In the genomic region with DNA sequence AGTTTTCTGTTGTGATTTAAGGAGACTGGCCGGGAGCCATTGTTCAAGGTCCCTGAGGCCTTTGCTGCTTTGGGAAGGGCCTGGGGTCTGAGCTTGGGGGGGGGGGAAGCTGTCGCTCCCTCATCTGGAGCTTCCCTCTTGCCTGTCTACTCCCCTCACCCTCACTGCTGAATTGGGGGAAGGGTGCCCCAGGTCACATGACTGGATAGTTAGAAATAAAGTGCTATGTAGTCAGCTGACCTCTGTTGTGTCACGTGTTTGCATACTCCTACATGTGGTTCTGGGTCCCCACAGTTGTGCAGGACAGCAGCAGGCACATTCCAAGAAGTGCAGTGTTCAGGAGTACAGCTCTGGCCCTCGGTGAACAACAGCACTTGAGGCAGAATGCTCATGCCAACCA, we compare ENCODE assay signal across 8 mouse cellular contexts. TPM values are rescaled to one million over a fixed set of nuclear protein-coding genes. Genes with fewer than 3 reads are reported as not detected.
A peak's percentile ranks its signal among the peaks of the same experiment; 100 is the strongest.
DNase-seq lines count a peak whose midpoint lies in the region; ATAC-seq and TF ChIP-seq lines count a peak whose summit lies in the region.

No protein-coding gene starts in this region.

- H3K36me3 ChIP-seq in lung, embryonic 15.5 days: peaks cover 30% of the 10 kb centered on the region
- peaks cover 65% of the 10 kb centered on the region for H3K36me3 ChIP-seq in limb, embryonic 10.5 days

- 22% methylated on average over 4 of the region's 4 CpGs for WGBS in cerebellum, adult 2 months
- 66% methylated on average over 4 of the region's 4 CpGs for WGBS in lung, embryonic 15.5 days
- 92% methylated on average over 4 of the region's 4 CpGs for WGBS in limb, embryonic 10.5 days
- WGBS in olfactory bulb, adult 2 months: 32% methylated on average over 4 of the region's 4 CpGs

- no peak overlapping the region for H3K9ac ChIP-seq in lung, embryonic 15.5 days

- peaks cover 70% of the 10 kb centered on the region for H3K4me1 ChIP-seq in cerebellum, adult 2 months (ENCODE audit: control insufficient read depth, insufficient read depth, low read length)
- H3K4me1 ChIP-seq in lung, embryonic 15.5 days: peaks cover 15% of the 10 kb centered on the region
- H3K4me1 ChIP-seq in limb, embryonic 10.5 days: peaks cover 11% of the 10 kb centered on the region
- H3K4me1 ChIP-seq in olfactory bulb, adult 2 months (ENCODE audit: control insufficient read depth, insufficient read depth, low read length): peaks cover 28% of the 10 kb centered on the region

- DNase-seq in cerebellum, adult 2 months: peak in 1 of 2 experiments; percentile 38
- no peak for DNase-seq in lung, postnatal 4 days
- no peak for DNase-seq in limb, embryonic 10.5 days (ENCODE audit: low spot score)
- no peak for DNase-seq in embryo, embryonic 9.5 days (ENCODE audit: extremely low spot score)
- DNase-seq in layer of hippocampus, postnatal 14 days (ENCODE audit: low spot score in 2 of 2): no peak

- no peaks in the 10 kb centered on the region for H3K9me3 ChIP-seq in lung, embryonic 15.5 days
- H3K9me3 ChIP-seq in limb, embryonic 10.5 days (replicated peaks): no peaks in the 10 kb centered on the region

- no peak overlapping the region for H3K4me2 ChIP-seq in lung, embryonic 15.5 days

- no peak overlapping the region for H3K4me3 ChIP-seq in cerebellum, adult 2 months (replicated peaks; ENCODE audit: insufficient read depth, low read depth, low read length)
- no peak overlapping the region for H3K4me3 ChIP-seq in lung, embryonic 15.5 days
- H3K4me3 ChIP-seq in limb, embryonic 10.5 days: no peak overlapping the region
- H3K4me3 ChIP-seq in olfactory bulb, adult 2 months (ENCODE audit: insufficient read depth, low read depth, low read length): no peak overlapping the region

- TF ChIP-seq CTCF in cerebellum, adult 2 months (IDR thresholded peaks at IDR 0.05; ENCODE audit: borderline replicate concordance, insufficient read depth, low read depth, low read length): no peak
- TF ChIP-seq CTCF in olfactory bulb, adult 2 months (IDR thresholded peaks at IDR 0.05; ENCODE audit: insufficient read depth, low read depth, low read length): no peak

- ATAC-seq in cerebellum, adult (ENCODE audit: insufficient number of reproducible peaks, low FRiP score, low TSS enrichment): no peak
- ATAC-seq in lung, embryonic 15.5 days (ENCODE audit: borderline replicate concordance, extremely low read depth, low FRiP score, low TSS enrichment): no peak

- TF ChIP-seq POLR2A in cerebellum, adult 2 months (IDR thresholded peaks at IDR 0.05; ENCODE audit: borderline replicate concordance, insufficient read depth, low read length): no peak
- TF ChIP-seq POLR2A in olfactory bulb, adult 2 months (IDR thresholded peaks at IDR 0.05; ENCODE audit: insufficient read depth, low read depth, low read length): no peak

- H3K27me3 ChIP-seq in cerebellum, adult 2 months (ENCODE audit: control insufficient read depth, insufficient read depth, low read length): no peaks in the 10 kb centered on the region
- no peaks in the 10 kb centered on the region for H3K27me3 ChIP-seq in lung, embryonic 15.5 days
- no peaks in the 10 kb centered on the region for H3K27me3 ChIP-seq in limb, embryonic 10.5 days (ENCODE audit: low read depth, poor library complexity, severe bottlenecking)

- peak overlapping the region; percentile 83 for H3K27ac ChIP-seq in cerebellum, adult 2 months (ENCODE audit: insufficient read depth, low read length)
- H3K27ac ChIP-seq in lung, embryonic 15.5 days: 0 out of 2 replicates have a peak overlapping the region, but pooled peaks have one; percentile 42
- H3K27ac ChIP-seq in limb, embryonic 10.5 days: 0 out of 2 replicates have a peak overlapping the region, but pooled peaks have one; percentile 19
- peak overlapping the region; percentile 86 for H3K27ac ChIP-seq in olfactory bulb, adult 2 months (ENCODE audit: insufficient read depth, low read depth, low read length)

RNA-seq across cellular contexts. Expression of a gene that starts 15.7 kb away (rescaled TPM):
- 101 and 106 TPM in 2 replicates for polyA plus RNA-seq in cerebellum, adult 2 months (2012; rRNA removed)
- 99.8 and 102 TPM in 2 replicates for polyA plus RNA-seq in lung, embryonic 15.5 days (2015; fragmentation: Nextera tagmentation; extraction: Ambion mirVana)
- polyA plus RNA-seq in limb, embryonic 10.5 days (2016; fragmentation: Nextera tagmentation; extraction: Ambion mirVana): 130 and 131 TPM in 2 replicates
- not detected in 2 replicates for polyA plus RNA-seq in olfactory bulb, adult 2 months (2012; ENCODE audit: insufficient read depth, insufficient read length, low replicate concordance, missing spikeins)
- total RNA-seq in layer of hippocampus, postnatal 14 days (2021): 10 to 100 TPM; 39.1 to 40.5 TPM

RNA-seq across cellular contexts. Expression of a gene that starts 15.9 kb away (rescaled TPM):
- polyA plus RNA-seq in cerebellum, adult 2 months (2012; rRNA removed): 80.2 and 88.0 TPM in 2 replicates
- 12.3 and 15.7 TPM in 2 replicates for polyA plus RNA-seq in lung, embryonic 15.5 days (2015; fragmentation: Nextera tagmentation; extraction: Ambion mirVana)
- polyA plus RNA-seq in limb, embryonic 10.5 days (2016; fragmentation: Nextera tagmentation; extraction: Ambion mirVana): 19.5 and 21.5 TPM in 2 replicates
- not detected in 2 replicates for polyA plus RNA-seq in olfactory bulb, adult 2 months (2012; ENCODE audit: insufficient read depth, insufficient read length, low replicate concordance, missing spikeins)
- 10 to 100 TPM; 65.3 to 67.2 TPM for total RNA-seq in layer of hippocampus, postnatal 14 days (2021)

RNA-seq across cellular contexts. Expression of a gene that starts 55.2 kb away (rescaled TPM):
- 60.9 and 63.5 TPM in 2 replicates for polyA plus RNA-seq in cerebellum, adult 2 months (2012; rRNA removed)
- polyA plus RNA-seq in lung, embryonic 15.5 days (2015; fragmentation: Nextera tagmentation; extraction: Ambion mirVana): 20.3 and 21.4 TPM in 2 replicates
- 28.2 and 32.0 TPM in 2 replicates for polyA plus RNA-seq in limb, embryonic 10.5 days (2016; fragmentation: Nextera tagmentation; extraction: Ambion mirVana)
- polyA plus RNA-seq in olfactory bulb, adult 2 months (2012; ENCODE audit: insufficient read depth, insufficient read length, low replicate concordance, missing spikeins): not detected in 2 replicates
- total RNA-seq in layer of hippocampus, postnatal 14 days (2021): 10 to 100 TPM; 29.9 to 33.3 TPM

Comparison
In these comparisons a context has a peak if more than half of its experiments do, and no peak if none do; other contexts are left out.
1. H3K27ac ChIP-seq: peak in every context shown above with its lines; median percentile 86 in olfactory bulb, adult 2 months; 83 in cerebellum, adult 2 months; 42 in lung, embryonic 15.5 days; 19 in limb, embryonic 10.5 days.
2. RNA of a gene that starts 15.9 kb away (polyA plus RNA-seq): 80.2 to 88.0 TPM in cerebellum, adult 2 months, 19.5 to 21.5 TPM in limb, embryonic 10.5 days and 12.3 to 15.7 TPM in lung, embryonic 15.5 days; not detected in olfactory bulb, adult 2 months; every median in the first group is over 10 times any median in the second.
3. RNA of a gene that starts 55.2 kb away (polyA plus RNA-seq): 60.9 to 63.5 TPM in cerebellum, adult 2 months, 28.2 to 32.0 TPM in limb, embryonic 10.5 days and 20.3 to 21.4 TPM in lung, embryonic 15.5 days; not detected in olfactory bulb, adult 2 months; every median in the first group is over 10 times any median in the second.